Mouse (Mus musculus) cerebellum, adult 8-10 months (tissue): ENCODE results near the gene Slc39a11.

Experiments used
- DNase-seq: peaks from one replicate; pipeline ENCODE4 v3.0.0; 2022

The Slc39a11 gene

GRCm38 (mm10) chr11:113450028-113450427, 199.9 kb downstream of the Slc39a11 start:
- DNase-seq = no peak

DNA sequence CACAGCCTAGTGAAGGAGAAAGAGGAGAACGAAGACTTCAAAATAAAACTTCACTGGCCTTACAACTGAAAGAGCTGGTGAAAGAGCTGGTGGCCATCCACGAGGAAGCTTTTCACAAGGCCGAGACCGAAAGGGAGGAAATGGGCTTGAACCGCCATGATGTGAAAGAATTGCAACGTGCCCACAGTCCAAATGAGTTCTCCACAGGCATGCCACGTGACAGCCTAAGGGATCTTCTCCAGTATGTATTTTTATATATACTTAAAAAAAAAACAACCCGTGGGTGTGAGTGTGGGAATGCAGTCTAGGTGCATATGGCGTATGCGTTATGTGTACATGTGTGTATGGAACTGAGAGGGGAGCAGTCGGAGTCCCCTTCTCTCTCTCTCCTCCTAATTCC, 207.8 kb downstream of the Slc39a11 start:
- no peak for DNase-seq

GRCm38 (mm10) chr11:113439328-113440030, 210.4 kb downstream of the Slc39a11 start:
- DNase-seq = no peak

- no peak for DNase-seq
These were observed 211.0 kb downstream of the Slc39a11 start for GRCm38 (mm10) chr11:113438915-113439314.

DNA sequence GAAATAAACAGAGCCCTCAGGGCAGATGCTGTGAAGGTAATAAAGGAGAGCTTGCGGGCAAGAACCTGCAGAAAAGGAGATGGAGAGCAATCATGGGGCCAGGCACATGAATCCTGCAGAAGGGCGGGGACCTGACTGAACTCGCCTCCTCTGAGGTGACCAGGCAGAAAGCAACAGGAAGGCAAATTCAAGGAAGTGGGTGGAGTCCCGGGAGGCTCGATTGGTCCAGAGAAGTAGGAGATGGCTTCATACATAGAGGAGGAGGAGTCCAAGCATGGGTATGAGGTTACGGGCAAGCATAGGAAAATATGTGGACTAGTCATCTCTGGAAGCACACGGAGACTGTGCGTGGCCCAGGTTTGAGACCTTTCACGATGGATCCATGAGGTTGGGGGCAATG, 212.5 kb downstream of the Slc39a11 start:
- DNase-seq = no peak

- DNase-seq = no peak
These were observed 213.6 kb downstream of the Slc39a11 start for GRCm38 (mm10) chr11:113436299-113436698.

DNA sequence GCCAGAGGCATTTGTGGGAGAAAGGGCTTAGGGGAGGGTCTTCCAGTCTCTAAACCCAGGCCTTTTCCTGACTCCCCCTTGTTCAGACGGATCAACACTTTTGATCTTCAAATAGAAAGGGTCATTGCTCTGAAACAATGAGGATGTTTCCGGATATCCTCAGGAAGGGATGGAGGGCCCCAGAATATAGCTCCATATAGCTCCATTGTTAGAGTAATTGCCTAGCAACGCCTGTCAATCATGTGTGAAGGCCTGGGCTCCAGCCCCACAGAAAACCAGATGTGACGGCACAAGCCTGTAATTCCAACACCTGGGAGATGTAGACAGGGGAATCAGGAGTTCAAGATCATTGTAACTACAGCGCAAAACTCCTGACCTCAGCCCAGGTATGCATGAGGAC, 214.2 kb downstream of the Slc39a11 start:
- DNase-seq = no peak

GRCm38 (mm10) chr11:113431161-113431560, 218.7 kb downstream of the Slc39a11 start:
- DNase-seq = no peak

- DNase-seq = no peak
These were observed 224.0 kb downstream of the Slc39a11 start for GRCm38 (mm10) chr11:113425882-113426281.

- DNase-seq = no peak
These were observed 224.4 kb downstream of the Slc39a11 start for GRCm38 (mm10) chr11:113425454-113425853.

DNA sequence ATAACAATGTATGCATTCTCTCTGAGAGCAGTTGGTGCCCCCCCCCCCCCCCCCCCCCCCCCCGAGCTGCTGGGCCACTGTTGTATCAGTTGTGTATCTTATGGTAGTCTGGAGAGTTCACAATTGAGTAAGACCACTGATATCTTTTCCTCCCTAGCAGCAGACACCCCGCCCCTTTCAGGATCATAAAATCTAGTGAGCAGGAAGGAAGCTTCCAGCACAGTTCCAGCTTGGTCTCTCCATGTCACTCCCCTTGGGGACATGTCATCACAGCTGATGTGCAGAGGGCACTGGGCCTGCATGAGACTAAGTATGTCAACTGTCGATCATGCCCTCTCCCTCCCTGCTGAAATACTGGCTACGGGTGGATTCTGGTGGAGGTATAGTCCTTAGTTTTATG, 225.1 kb downstream of the Slc39a11 start:
- DNase-seq = no peak

DNA sequence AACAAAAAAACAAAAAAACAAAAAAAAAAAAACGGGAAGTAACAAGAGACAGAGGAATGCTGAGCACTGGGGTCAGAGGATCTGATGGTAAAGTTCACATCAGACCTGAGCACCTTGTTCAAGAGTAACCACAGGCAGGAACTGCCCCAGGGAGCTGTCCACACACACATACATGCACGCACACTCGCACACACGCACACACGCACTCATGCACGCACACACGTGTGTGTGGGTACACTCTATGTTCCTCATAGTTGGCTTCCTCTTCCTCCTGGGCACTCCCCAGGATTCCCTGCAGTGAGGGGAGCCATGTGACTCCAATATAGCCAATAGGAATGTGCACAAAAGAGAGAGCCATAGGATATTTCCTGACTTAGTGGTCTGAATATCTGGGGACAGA, 227.3 kb downstream of the Slc39a11 start:
- no peak for DNase-seq

DNA sequence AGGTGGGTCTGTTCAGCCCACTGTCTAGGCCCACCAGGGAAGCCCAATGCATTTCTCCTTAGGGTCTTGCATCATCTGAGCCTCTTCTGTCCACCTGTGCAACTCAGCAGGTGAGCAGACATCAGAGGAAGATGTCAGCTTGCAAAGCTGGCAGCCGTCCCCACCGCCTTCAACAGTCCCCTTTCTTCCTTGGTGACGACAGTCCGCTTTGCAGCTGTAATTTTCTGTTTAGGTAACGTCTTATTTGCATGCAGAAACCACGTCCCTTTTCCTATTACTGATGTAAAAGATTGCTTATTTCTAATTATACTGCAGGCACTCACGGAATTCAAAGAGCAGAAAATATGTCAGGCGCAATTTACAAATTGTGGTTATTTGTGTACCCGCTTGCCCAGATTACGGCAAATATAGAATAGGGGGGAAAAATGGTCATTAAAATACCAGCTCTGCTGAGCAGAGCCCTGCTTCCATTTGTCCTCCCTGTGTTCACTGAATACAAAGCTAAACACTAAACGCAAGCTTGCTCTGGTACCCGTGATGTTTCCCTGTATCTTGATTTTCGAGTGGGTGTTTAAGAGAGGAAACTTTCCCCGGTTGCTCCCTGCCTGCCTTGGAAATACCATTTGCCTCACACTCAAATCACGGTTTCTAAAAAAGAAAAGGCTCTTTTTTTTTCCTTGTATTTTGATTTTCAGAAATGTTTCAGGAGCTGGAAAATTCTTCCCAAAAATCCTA, 230.8 kb downstream of the Slc39a11 start:
- DNase-seq = no peak

- no peak for DNase-seq
These were observed 231.9 kb downstream of the Slc39a11 start for GRCm38 (mm10) chr11:113417948-113418347.

DNA sequence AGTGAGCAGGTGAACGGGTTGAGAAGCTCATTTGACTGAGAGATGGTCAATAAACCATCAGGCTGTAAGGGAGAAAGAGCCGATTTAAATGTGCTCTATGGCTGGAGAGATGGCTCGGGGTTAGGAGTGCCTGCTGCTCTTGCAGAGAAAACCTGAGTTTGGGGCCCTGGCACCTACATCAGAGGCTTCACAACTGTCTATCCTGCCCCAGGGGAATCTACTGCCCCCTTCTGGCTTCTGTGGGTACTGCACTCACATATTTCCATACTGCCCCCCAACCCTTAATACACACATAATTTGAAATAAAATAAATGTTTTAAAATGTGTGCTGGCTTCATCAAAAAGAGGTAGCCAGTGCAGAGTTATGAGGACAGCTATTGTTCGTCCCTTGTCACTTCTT, 237.3 kb downstream of the Slc39a11 start:
- DNase-seq = no peak

GRCm38 (mm10) chr11:113411798-113412197, 238.1 kb downstream of the Slc39a11 start:
- no peak for DNase-seq

DNA sequence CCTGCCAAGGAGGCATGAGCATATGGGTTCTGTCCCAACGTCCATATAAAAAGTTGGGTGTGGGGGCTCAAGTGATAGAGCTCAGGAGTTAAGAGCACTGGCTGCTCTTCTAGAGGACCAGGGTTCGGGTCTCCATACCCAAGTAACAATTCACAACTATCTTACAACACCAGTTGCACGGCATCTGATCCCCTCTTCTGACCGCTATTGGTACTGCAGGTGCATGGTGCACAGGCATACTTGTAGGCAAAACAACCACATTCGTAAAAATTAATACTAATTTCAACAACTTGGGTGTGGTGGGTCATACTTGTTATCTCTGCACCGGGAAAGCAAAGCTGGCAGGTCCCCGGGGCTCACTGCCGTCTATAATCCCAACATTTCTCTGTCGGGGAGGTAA, 240.8 kb downstream of the Slc39a11 start:
- no peak for DNase-seq

GRCm38 (mm10) chr11:113407474-113407873, 242.4 kb downstream of the Slc39a11 start:
- no peak for DNase-seq

DNA sequence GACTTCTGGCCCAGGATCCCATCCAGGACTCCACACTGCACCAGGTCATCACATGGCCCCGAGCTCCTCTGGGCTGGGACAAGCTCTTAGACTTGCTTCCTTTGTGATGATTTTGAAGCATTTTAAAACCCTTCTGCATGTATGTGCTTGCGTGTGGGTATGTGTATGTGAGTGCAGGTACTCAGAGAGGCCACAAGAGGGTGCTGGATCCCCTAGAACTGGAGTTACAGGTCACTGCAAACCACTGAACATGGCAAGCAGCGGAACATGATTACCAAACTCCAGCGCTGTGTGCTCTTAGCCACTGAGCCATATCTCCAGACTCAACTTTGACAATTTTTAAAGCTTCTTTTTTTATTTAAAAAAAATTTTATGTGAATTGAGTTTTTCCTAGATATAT, 249.0 kb downstream of the Slc39a11 start:
- no peak for DNase-seq

DNA sequence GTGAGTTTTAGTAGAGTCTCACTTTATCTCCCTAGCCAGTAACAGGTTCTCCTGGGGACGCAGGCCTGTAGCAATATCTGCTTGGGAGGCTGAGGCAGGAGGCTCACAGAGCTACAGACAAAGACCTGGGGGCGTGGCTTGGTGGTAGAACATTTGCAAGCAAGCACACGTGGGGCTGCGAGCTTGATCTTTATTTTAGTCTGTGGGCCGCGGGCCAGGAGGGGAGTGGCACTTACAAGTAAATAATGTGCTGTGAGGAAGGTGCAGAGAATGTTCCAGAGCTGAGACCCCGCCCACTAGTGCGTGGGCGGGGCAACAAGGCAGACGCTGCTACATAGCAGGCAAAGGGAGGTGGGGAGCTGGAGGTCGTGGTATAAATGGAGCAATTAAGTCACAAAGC, 250.3 kb downstream of the Slc39a11 start:
- DNase-seq = no peak

- DNase-seq = no peak
These were observed 252.5 kb downstream of the Slc39a11 start for GRCm38 (mm10) chr11:113397394-113397793.

GRCm38 (mm10) chr11:113393366-113394150, 256.3 kb downstream of the Slc39a11 start:
- no peak for DNase-seq

DNA sequence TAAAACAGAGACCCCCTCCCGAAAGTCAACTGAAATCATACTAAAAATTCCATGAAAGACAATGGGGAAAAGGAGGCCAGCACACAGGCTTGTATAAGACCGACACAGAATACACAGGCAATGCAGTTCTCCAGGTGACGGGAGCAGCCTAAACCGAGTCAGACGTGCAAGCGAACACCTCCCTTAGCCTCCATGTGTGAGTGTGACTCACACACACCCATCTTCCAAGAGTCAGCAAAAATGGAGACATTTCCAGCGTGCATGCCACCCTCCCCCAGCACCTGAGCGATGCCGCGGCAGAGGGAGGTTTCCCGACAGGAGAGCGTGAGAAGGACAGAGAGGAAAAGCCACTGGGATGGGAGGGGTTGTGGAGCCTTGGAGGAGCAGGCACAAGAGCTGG, 258.2 kb downstream of the Slc39a11 start:
- DNase-seq = no peak

DNA sequence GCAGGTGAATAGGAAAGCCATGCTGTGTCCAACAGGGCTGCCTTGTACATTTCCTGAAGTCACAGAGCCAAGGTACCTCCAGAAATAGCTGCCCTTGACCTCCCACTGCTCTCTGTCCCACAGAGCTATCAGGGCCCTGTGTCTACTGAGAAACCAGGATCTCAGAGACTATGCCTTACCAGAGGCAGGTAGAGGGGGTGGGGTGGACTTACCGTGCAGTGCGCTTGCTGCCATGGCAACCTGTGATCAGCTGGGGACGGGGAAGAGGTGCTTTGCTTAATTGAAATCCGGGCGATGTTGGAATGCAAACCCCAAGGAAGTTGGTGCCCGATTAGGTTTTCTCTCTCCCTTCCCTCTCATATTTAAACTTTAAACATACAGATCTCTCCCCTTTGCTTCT, 260.2 kb downstream of the Slc39a11 start:
- no peak for DNase-seq
